Mouse (Mus musculus) embryo, embryonic 10 days (tissue): Measurements from ENCODE around the gene Gm7534.
"Not testable (repeated sequence)": the region's sequence is repeated elsewhere in the genome, so short reads cannot be mapped to it uniquely, and the experiment has no call there.

Source experiments
- DNase-seq: peaks from one replicate; pipeline ENCODE4 v3.0.0-alpha.2; 2015; ENCODE audit warnings: low spot score

The Gm7534 gene

GRCm38 (mm10) chr4:134203340-134203896 is 614 bp upstream of the Gm7534 start:
- DNase-seq = no peak

DNA sequence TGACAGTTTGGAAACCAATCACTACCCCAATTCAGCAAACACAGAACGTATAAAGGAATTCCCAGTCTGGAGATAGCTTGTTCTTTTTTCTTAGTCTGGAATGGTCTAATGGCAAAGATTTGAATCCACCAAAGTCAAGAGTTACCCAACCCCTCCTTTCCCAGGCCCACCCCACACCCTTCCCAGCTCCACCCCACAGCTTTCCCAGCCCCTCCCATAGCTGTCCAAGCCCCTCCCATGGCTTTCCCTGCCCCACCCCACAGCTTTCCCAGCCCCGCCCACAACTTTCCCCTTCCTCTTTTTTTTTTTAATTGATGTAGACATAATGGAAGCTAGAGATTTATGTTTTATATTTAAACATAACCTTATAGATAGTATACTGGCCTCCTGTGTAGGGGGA is 3.4 kb downstream of the Gm7534 start:
- DNase-seq = no peak

- DNase-seq = peak; percentile 21
These were observed 16.5 kb downstream of the Gm7534 start for GRCm38 (mm10) chr4:134186268-134186667.

GRCm38 (mm10) chr4:134185569-134185968 is 17.2 kb downstream of the Gm7534 start:
- no peak for DNase-seq

GRCm38 (mm10) chr4:134183711-134184110 is 19.1 kb downstream of the Gm7534 start:
- no peak for DNase-seq

DNA sequence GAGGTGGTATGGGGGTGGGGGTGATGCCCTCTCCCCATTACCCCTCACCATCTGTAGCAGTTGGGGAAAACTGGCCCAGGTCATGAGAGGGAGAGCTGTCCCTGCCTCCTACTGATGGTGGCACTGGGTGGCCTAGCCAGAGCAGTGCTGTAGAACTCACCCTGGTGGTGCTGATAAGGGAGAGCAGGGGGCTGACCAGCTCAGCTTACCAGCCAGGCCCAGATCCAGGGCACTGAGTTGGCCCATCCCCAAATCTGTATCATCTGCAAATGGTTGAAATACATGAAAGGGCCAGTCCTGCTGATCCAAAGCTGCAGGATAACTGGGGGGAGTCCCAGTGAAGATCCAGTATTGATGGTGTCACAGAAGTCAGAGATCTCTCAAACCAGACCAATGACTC is 21.0 kb downstream of the Gm7534 start:
- no peak for DNase-seq

DNA sequence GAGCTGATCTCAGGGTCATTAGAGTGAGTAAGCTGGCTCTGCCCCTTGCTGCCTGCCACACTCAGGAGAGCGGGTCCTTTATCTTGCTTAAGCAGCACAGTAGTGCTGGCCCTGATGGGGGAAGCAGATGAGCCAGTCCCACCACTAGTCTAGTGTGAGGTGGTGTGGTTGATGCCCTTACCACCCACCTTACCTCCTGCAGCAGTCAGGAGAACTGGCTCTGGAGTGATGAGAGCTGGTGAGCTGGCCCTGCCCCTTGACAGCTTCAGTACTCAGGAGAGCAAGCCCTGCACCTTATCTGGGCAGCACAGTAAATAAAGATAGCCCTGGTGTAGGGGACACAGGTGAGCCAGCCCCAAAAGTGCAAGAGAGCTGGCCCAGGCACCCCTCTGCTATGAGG is 21.7 kb downstream of the Gm7534 start:
- DNase-seq = no peak

DNA sequence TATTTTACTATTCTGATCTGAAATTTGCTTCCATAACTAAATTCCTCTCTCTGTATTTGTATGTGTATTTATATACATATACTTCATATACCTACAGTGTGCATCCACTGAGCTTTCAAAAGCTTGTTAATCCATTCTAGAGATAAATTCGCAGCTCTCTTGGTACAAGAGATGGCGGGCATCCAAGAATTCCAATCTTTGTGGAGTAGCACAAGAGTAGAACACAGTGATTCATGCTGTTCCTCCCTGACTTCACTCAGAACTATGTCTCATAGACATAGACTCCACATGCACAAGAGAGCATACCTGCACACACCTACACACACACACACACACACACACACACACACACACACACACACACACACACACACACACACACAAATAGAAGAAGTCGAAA is 30.4 kb downstream of the Gm7534 start:
- no peak for DNase-seq

- DNase-seq = no peak
These were observed 35.9 kb downstream of the Gm7534 start for GRCm38 (mm10) chr4:134166906-134167305.

DNA sequence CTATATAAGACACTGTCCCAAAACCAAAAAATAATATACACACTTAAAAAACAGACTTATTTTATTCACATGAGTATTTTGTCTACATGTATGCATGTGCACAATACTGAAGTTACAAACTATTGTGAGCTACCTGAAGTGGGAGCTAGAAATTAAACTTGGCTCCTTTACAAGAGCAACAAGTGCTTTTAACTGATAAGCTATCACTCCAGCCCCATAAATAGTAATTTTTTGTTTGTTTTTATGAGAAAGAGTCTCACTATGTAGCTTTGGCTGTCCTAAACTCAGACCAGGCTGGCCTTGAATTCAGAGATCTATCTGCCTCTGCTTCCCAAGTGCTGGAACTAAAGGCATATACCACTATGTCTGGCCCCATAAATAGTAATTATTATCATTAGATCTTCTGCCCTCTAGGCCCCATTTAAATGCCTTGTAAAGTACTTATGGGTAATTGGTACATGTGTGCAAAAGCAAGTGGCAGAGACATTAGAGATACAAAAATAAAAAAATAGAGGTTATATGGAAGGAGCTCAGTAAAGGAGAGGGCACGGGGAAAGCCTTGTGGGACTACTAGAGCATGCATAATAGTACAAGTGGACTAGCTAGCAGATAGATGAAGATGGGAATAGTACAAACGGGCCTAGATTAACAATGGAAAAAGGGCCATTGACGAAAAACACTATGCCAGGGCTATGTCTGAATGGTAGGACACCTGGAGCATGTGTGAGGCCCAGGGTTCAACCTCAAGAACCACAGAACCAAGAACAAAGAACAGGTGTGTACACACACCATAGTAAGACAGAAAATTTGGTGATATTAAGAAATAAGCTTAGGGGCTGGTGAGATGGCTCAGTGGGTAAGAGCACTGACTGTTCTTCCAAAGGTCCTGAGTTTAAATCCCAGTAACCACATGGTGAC is 37.0 kb downstream of the Gm7534 start:
- no peak for DNase-seq

GRCm38 (mm10) chr4:134165024-134165423 is 37.8 kb downstream of the Gm7534 start:
- DNase-seq = no peak

DNA sequence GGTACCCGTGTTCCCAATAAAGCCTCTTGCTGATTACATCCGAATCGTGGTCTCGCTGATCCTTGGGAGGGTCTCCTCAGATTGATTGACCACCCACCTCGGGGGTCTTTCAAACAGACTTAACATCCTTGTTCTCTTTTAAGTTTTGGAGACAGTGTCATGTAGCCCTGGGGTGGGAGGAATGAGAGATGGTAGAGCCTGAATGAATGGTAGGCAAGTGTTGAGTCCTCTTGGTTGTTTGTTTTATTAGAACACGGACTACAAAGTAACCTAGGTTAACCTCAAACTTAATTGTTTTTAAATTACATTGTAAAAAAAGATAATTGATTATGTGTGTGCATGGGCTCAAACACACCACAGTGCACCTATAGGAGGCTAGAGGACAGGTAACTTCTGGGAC is 38.2 kb downstream of the Gm7534 start:
- DNase-seq = no peak

DNA sequence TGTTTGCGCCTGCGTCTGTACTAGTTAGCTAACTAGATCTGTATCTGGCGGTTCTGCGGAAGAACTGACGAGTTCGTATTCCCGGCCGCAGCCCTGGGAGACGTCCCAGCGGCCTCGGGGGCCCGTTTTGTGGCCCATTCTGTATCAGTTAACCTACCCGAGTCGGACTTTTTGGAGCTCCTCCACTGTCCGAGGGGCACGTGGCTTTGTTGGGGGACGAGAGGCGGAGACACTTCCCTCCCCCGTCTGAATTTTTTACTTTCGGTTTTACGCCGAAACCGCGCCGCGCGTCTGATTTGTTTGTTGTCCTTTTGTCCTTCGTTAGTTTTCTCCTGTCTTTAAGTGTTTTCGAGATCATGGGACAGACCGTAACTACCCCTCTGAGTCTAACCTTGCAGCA is 42.7 kb downstream of the Gm7534 start:
- peak; percentile 24 for DNase-seq

DNA sequence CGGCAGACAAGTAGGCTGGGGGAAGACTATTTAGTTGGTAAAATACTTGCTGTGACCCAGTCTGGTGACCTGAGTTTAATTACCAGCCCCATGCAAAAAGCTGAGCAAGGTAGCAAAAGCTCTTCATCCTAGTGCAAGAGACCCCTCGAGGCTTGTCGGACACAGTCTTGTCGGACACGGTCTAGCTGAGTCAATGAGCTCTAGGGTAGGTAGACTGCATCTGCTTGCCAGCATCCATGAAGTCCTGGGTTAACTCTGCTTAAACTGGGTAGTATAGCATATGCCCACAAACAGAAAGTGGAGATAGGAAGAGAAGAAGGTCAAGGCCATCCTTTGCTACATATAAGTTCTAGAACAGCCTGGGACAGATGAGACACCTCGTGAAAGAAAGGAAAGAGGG is 44.0 kb downstream of the Gm7534 start:
- DNase-seq = no peak

DNA sequence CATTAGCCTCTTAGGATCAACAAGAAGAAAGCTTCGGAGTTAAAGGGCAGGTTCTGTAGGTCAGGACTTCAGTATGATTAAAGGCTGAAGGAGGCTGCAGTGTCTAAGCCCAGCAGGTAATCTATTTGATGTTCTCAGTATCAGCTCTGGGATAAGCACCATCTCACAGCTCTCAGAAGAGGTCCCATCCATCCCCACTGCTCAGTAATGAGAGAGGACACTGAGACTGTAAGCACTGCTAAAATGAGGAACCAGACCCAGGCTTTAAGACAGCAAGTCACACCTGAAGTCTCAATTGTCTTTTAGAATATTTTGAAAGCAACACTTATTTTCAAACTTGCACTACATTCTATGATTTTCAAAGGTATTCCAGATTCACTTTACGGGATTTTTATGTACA is 45.2 kb downstream of the Gm7534 start:
- DNase-seq = no peak

GRCm38 (mm10) chr4:134156744-134157143 is 46.1 kb downstream of the Gm7534 start:
- no peak for DNase-seq

GRCm38 (mm10) chr4:134155961-134156465 is 46.8 kb downstream of the Gm7534 start:
- no peak for DNase-seq

GRCm38 (mm10) chr4:134155531-134155930 is 47.3 kb downstream of the Gm7534 start:
- DNase-seq = no peak

GRCm38 (mm10) chr4:134154354-134154753 is 48.5 kb downstream of the Gm7534 start:
- no peak for DNase-seq

DNA sequence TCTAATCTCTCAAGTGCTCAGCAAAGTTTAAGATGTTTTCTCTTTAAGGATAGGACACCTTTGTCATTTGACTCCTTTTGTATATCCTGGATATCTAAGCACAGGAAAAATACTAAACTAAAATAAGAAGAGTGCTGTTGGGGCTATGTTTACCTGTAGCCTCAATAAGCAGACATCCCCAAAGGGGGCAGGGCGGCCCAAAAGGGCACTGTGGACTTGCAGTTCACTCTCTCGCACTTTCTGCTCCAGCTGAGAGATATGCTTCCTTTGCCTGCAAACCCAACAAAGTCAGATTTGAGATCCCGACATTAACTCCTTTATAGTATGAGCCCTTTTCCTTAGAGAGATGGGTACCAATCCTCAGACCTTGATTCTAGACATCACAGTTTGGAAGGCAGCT is 49.1 kb downstream of the Gm7534 start:
- DNase-seq = no peak

DNA sequence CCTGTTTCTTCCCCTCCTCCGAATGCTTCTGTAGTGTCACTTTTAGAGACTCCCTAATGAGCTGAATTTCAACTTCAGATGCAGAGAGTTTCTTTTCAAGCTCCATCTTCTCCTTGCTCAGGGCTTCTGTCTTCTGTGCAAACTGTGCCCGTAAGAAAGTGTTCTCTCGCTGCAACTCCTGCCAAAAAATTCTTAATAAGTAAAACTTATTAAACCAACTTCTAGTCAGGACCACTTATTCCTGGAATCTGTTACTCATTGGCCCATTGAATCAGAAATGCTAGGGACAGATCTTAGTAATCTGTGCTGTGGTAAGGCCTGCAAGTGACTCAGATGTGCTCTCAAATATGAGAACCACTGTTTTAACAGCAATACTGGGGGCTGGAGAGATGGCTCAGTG is 50.7 kb downstream of the Gm7534 start:
- no peak for DNase-seq

DNA sequence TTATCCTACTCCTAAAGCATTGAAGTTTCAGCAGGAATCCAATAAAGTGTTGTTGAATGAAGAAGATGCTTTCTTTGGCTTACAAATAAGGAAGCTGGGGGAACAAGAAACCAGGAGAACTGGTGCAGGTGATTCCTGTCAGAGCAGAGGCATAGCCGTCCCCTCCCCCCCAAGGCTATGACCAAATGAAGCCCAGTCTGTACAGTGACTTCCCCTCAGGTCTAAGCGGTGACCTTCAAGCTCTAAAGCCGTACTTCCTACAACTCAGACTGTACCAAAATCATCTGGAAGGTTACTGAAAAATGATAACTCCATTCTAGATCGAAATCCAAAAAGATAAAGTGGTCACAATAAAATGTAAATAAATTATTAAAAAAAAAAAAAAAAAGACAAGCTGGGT is 53.4 kb downstream of the Gm7534 start:
- DNase-seq = no peak

- not testable (repeated sequence) for DNase-seq
These were observed 58.5 kb downstream of the Gm7534 start for GRCm38 (mm10) chr4:134144297-134144696.
